Mouse (Mus musculus) C3H10T1/2 (cell line): ENCODE measurements around the gene Mkln1. TPM values are rescaled to one million over a fixed set of nuclear protein-coding genes. Genes with fewer than 3 reads are reported as not detected.

Experiments
- polyA plus RNA-seq, 2 experiments: library from polyadenylated mRNA; unstranded; fragments of >200 nt; fragmentation: generic; extraction: Trizol; gene quantifications; one replicate each; pipeline ENCODE4 v1.2.1; 2012; ENCODE audit warnings: missing spikeins in 2 of 2

The Mkln1 gene
- polyA plus RNA-seq: 10 to 100 TPM in 1 of 2 experiments, 1 to 10 TPM in 1; 4.3 to 35.7 TPM

GRCm38 (mm10) chr6:31398431-31399205 lies at the start of gene Mkln1:
Gene Mkln1 (plus strand): TSS chr6:31398735.

GRCm38 (mm10) chr6:31563235-31564181 lies 165.0 kb downstream of the Mkln1 start, which contains the start of gene Podxl:
Gene Podxl (minus strand): TSS chr6:31563981.

Other genes starting within 250 kb of the Mkln1 start
- gene Podxl, start 165.2 kb downstream of the Mkln1 start, polyA plus RNA-seq: under 1 TPM; 0.62 to 0.72 TPM